Mouse (Mus musculus): ENCODE measurements around the gene Gm21312.
"Not testable (repeated sequence)": the region's sequence is repeated elsewhere in the genome, so short reads cannot be mapped to it uniquely, and the experiment has no call there.

- TF ChIP-seq POLR2A (IDR thresholded peaks at IDR 0.05; ENCODE audit: low read depth, low read length); CTCF (IDR thresholded peaks at IDR 0.05; ENCODE audit: extremely low read depth, insufficient read length, insufficient replicate concordance, low read depth, low read length): not testable (repeated sequence)
Measured at GRCm38 (mm10) chr10:104151197-104151596, 25.6 kb upstream of the Gm21312 start, which contains the start of gene Gm6763.

All from small intestine, adult 2 months (tissue).